Mouse (Mus musculus) testis, adult 2 months (tissue): ENCODE measurements around the gene Stk39. TPM values are rescaled to one million over a fixed set of nuclear protein-coding genes. Genes with fewer than 3 reads are reported as not detected.
A peak's percentile ranks its signal among the peaks of the same experiment; 100 is the strongest.

Experiments used
- H3K27ac ChIP-seq: fragments of 200-500 bp; 2 replicates; pipeline ENCODE4 v1.5.1; 2012; ENCODE audit warnings: low read depth, low read length; ENCODE audit not compliant: control insufficient read depth, insufficient read depth
- H3K27me3 ChIP-seq: fragments of 200-500 bp; 2 replicates; pipeline ENCODE4 v1.6.1; 2012; ENCODE audit warnings: mild to moderate bottlenecking, low read length, moderate library complexity; ENCODE audit not compliant: control insufficient read depth, insufficient read depth
- H3K36me3 ChIP-seq: fragments of 200-500 bp; 2 replicates; pipeline ENCODE4 v1.6.1; 2012; ENCODE audit warnings: mild to moderate bottlenecking, low read length; ENCODE audit not compliant: control insufficient read depth, insufficient read depth
- H3K4me1 ChIP-seq: fragments of 200-500 bp; 2 replicates; pipeline ENCODE4 v1.6.1; 2012; ENCODE audit warnings: low read length; ENCODE audit not compliant: control insufficient read depth, insufficient read depth
- H3K4me3 ChIP-seq: fragments of 200-500 bp; 2 replicates; pipeline ENCODE4 v1.5.1; 2012; ENCODE audit warnings: low read depth, mild to moderate bottlenecking, low read length, moderate library complexity, mixed read lengths; ENCODE audit not compliant: control insufficient read depth
- CTCF ChIP-seq: fragments of 200-500 bp; IDR thresholded peaks from 2 replicates; pipeline ENCODE4 v1.5.1; 2012; ENCODE audit warnings: low read depth, mild to moderate bottlenecking, inconsistent platforms, low read length, moderate library complexity; ENCODE audit not compliant: control insufficient read depth, insufficient read depth, insufficient replicate concordance
- POLR2A ChIP-seq: fragments of 200-500 bp; IDR thresholded peaks from 2 replicates; pipeline ENCODE4 v1.6.1; 2012; ENCODE audit warnings: low read depth, mild to moderate bottlenecking, inconsistent platforms, low read length, moderate library complexity; ENCODE audit not compliant: control insufficient read depth
- polyA plus RNA-seq: library from polyadenylated mRNA; depleted of rRNA; stranded (reverse); fragments of >200 nt; gene quantifications from 2 replicates; pipeline ENCODE4 v1.2.3, GENCODE M21; 2012

Stk39 gene
- polyA plus RNA-seq, 1 experiment = 118 TPM

- Histone ChIP-seq H3K27ac (no peak overlapping the region), H3K27me3 (no peaks in the 10 kb centered on the region), H3K4me3 (no peak overlapping the region), H3K4me1 (no peaks in the 10 kb centered on the region; the same call in 1 of the 2 replicates), H3K36me3 (peaks cover 1% of the 10 kb centered on the region)
- TF ChIP-seq POLR2A (no peak), CTCF (no peak)
These were observed 103.0 kb downstream of the Stk39 start for GRCm38 (mm10) chr2:68369080-68369479.

- no peaks in the 10 kb centered on the region for H3K27me3 ChIP-seq
- H3K36me3 ChIP-seq = peaks cover 1% of the 10 kb centered on the region
- TF ChIP-seq CTCF (no peak), POLR2A (no peak)
- H3K27ac ChIP-seq = no peak overlapping the region
- no peaks in the 10 kb centered on the region; the same call in 1 of the 2 replicates for H3K4me1 ChIP-seq
- H3K4me3 ChIP-seq = no peak overlapping the region
These were observed 104.1 kb downstream of the Stk39 start for GRCm38 (mm10) chr2:68367944-68368343.

- no peak overlapping the region for H3K4me3 ChIP-seq
- TF ChIP-seq CTCF (no peak), POLR2A (no peak)
- H3K36me3 ChIP-seq = peaks cover 1% of the 10 kb centered on the region; the same call in 1 of the 2 replicates
- no peaks in the 10 kb centered on the region for H3K27me3 ChIP-seq
- no peaks in the 10 kb centered on the region for H3K4me1 ChIP-seq
- H3K27ac ChIP-seq = no peak overlapping the region
These were observed 105.2 kb downstream of the Stk39 start for GRCm38 (mm10) chr2:68366897-68367193.

- Histone ChIP-seq H3K27me3 (no peaks in the 10 kb centered on the region), H3K36me3 (peaks cover 1% of the 10 kb centered on the region; the same call in 1 of the 2 replicates), H3K4me3 (no peak overlapping the region), H3K27ac (peak overlapping the region; percentile 14), H3K4me1 (no peaks in the 10 kb centered on the region)
- TF ChIP-seq POLR2A (no peak), CTCF (no peak)
These were observed 105.8 kb downstream of the Stk39 start for GRCm38 (mm10) chr2:68366091-68366896.

- Histone ChIP-seq H3K27ac (peak overlapping the region; percentile 64; the same call in 1 of the 2 replicates), H3K36me3 (peaks cover 1% of the 10 kb centered on the region; the same call in 1 of the 2 replicates), H3K4me3 (no peak overlapping the region), H3K4me1 (no peaks in the 10 kb centered on the region), H3K27me3 (no peaks in the 10 kb centered on the region)
- TF ChIP-seq CTCF (no peak), POLR2A (no peak)
These were observed 106.6 kb downstream of the Stk39 start for GRCm38 (mm10) chr2:68365504-68365903.

GRCm38 (mm10) chr2:68364181-68364900, 107.7 kb downstream of the Stk39 start:
- Histone ChIP-seq H3K27me3 (no peaks in the 10 kb centered on the region), H3K4me3 (no peak overlapping the region), H3K4me1 (no peaks in the 10 kb centered on the region), H3K36me3 (peaks cover 1% of the 10 kb centered on the region; the same call in 1 of the 2 replicates), H3K27ac (no peak overlapping the region)
- TF ChIP-seq POLR2A = no peak
- TF ChIP-seq CTCF = no peak

- Histone ChIP-seq H3K4me1 (no peaks in the 10 kb centered on the region; the same call in 1 of the 2 replicates), H3K36me3 (peaks cover 1% of the 10 kb centered on the region; the same call in 1 of the 2 replicates), H3K27me3 (no peaks in the 10 kb centered on the region), H3K27ac (no peak overlapping the region), H3K4me3 (no peak overlapping the region)
- TF ChIP-seq POLR2A = no peak
- no peak for TF ChIP-seq CTCF
These were observed 108.9 kb downstream of the Stk39 start for GRCm38 (mm10) chr2:68363159-68363558.
